Mouse (Mus musculus) spleen, adult 2 months (tissue): ENCODE measurements around the gene Ghrhr. TPM values are rescaled to one million over a fixed set of nuclear protein-coding genes. Genes with fewer than 3 reads are reported as not detected.

Experiments
- DNase-seq, 2 experiments: peaks; one replicate each; pipeline versions ENCODE4 v3.0.0 to v3.0.0-alpha.2; 2012 to 2021; ENCODE audit warnings: low spot score in 2 of 2, low read depth in 1 of 2
- H3K27ac ChIP-seq: fragments of 200-500 bp; 2 replicates; pipeline ENCODE4 v1.5.1; 2012; ENCODE audit warnings: low read length, inconsistent platforms; ENCODE audit not compliant: insufficient read depth
- H3K27me3 ChIP-seq: fragments of 200-500 bp; 2 replicates; pipeline ENCODE4 v1.6.1; 2012; ENCODE audit warnings: mild to moderate bottlenecking, moderate library complexity, low read length, inconsistent platforms; ENCODE audit not compliant: control insufficient read depth, insufficient read depth
- H3K36me3 ChIP-seq: fragments of 200-500 bp; 2 replicates; pipeline ENCODE4 v1.6.1; 2012; ENCODE audit warnings: mild to moderate bottlenecking, low read length, inconsistent platforms; ENCODE audit not compliant: control insufficient read depth, insufficient read depth
- H3K4me1 ChIP-seq: fragments of 200-500 bp; 2 replicates; pipeline ENCODE4 v1.6.1; 2011; ENCODE audit warnings: inconsistent platforms; ENCODE audit not compliant: control insufficient read depth, insufficient read depth, insufficient read length
- H3K4me3 ChIP-seq: fragments of 200-500 bp; 2 replicates; pipeline ENCODE4 v1.5.1; 2011; ENCODE audit warnings: mild to moderate bottlenecking, inconsistent platforms; ENCODE audit not compliant: insufficient read depth, insufficient read length; ENCODE audit errors: extremely low read depth
- CTCF ChIP-seq: fragments of 200-500 bp; IDR thresholded peaks from 2 replicates; pipeline ENCODE4 v1.5.1; 2011; ENCODE audit warnings: mild to moderate bottlenecking, inconsistent platforms; ENCODE audit not compliant: insufficient read depth, insufficient read length, insufficient replicate concordance; ENCODE audit errors: extremely low read depth
- POLR2A ChIP-seq: fragments of 200-500 bp; IDR thresholded peaks from 2 replicates; pipeline ENCODE4 v1.6.1; 2011; ENCODE audit warnings: low read depth, low read length, inconsistent platforms
- WGBS: fragments of 180-500 bp; shearing (Covaris S2); methylation state at CpG from one replicate; pipeline ENCODE4 v1.1.7; 2018; 5-methylcytosine and 5-hydroxymethylcytosine counted together
- polyA plus RNA-seq: library from polyadenylated mRNA; depleted of rRNA; stranded (reverse); fragments of >200 nt; gene quantifications from 2 replicates; pipeline ENCODE4 v1.2.3, GENCODE M21; 2012

The Ghrhr gene
- polyA plus RNA-seq, 1 experiment: not detected

GRCm38 (mm10) chr6:55353711-55354445 is 22.2 kb upstream of the Ghrhr start:
- Histone ChIP-seq H3K36me3 (no peaks in the 10 kb centered on the region), H3K4me3 (no peak overlapping the region), H3K4me1 (no peaks in the 10 kb centered on the region), H3K27me3 (no peaks in the 10 kb centered on the region), H3K27ac (no peak overlapping the region)
- DNase-seq: no peak
- TF ChIP-seq POLR2A (no peak), CTCF (no peak)
- WGBS: 86% methylated on average over 12 of the region's 12 CpGs

GRCm38 (mm10) chr6:55354456-55355117 is 21.5 kb upstream of the Ghrhr start:
- no peaks in the 10 kb centered on the region for H3K27me3 ChIP-seq
- no peaks in the 10 kb centered on the region for H3K4me1 ChIP-seq
- no peak overlapping the region for H3K27ac ChIP-seq
- no peaks in the 10 kb centered on the region for H3K36me3 ChIP-seq
- DNase-seq: no peak
- TF ChIP-seq POLR2A (no peak), CTCF (no peak)
- no peak overlapping the region for H3K4me3 ChIP-seq
- 90% methylated on average over 4 of the region's 4 CpGs for WGBS

DNA sequence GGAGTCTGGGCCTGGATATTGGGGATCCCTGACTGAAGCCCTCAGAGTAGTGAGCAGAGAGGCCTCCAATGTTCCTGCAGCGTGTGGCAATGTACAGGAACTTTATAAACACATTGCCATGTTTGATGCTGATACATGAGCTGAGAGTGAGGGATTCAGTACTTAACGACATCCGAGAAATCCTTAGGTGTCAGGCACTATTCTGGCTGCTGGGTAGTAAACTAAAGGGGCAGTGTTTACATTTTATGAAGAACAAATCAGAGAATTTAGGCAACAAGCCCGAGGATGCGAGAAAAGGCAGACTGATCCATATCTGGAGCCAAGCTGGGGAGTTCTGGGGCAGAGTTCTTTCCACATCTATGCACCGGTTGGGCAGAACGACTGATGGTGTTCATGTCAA is 20.5 kb upstream of the Ghrhr start:
- Histone ChIP-seq H3K27ac (no peak overlapping the region), H3K4me3 (no peak overlapping the region), H3K27me3 (no peaks in the 10 kb centered on the region), H3K36me3 (no peaks in the 10 kb centered on the region), H3K4me1 (no peaks in the 10 kb centered on the region)
- 82% methylated on average over 7 of the region's 7 CpGs for WGBS
- TF ChIP-seq CTCF (no peak), POLR2A (no peak)
- DNase-seq: no peak

- no peaks in the 10 kb centered on the region for H3K4me1 ChIP-seq
- H3K4me3 ChIP-seq: no peak overlapping the region
- 37% methylated on average over 5 of the region's 5 CpGs for WGBS
- DNase-seq: no peak
- H3K27me3 ChIP-seq: no peaks in the 10 kb centered on the region
- TF ChIP-seq POLR2A (no peak), CTCF (no peak)
- no peaks in the 10 kb centered on the region for H3K36me3 ChIP-seq
- H3K27ac ChIP-seq: no peak overlapping the region; the same call in 1 of the 2 replicates
Measured at GRCm38 (mm10) chr6:55356017-55356703, 19.9 kb upstream of the Ghrhr start.

DNA sequence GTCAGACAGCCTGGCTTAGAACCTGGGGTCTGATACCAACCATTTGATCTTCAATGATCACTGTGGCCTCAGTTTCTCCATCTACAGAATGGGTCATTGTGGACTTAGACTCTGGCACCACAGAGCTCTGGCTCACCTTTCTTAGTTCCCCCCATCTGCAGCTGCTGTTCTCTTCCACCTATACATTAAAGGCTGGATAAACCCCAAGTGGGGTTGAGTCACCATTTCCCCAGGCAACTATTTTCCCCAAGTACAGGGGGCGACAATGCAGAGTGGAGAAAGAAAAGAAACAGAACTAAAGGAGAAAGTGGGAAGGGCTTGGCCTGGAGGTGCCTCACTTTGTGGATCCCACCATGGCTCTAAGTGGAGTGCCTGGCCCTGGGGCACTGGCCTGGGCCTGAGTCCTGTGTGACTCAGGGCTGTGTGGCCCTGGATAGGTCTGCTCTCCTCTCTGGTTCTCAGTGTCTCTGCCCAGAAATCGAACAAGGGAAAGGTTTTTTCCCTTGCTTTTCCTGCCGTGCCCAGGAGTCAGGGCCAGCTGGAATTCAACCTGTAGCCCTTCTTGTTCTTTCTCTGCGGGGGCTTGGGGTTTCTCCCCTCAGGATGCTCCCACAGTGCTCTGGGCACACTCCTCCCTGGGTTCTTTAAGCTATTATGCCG is 19.0 kb upstream of the Ghrhr start:
- no peak for DNase-seq
- no peaks in the 10 kb centered on the region for H3K4me1 ChIP-seq

DNA sequence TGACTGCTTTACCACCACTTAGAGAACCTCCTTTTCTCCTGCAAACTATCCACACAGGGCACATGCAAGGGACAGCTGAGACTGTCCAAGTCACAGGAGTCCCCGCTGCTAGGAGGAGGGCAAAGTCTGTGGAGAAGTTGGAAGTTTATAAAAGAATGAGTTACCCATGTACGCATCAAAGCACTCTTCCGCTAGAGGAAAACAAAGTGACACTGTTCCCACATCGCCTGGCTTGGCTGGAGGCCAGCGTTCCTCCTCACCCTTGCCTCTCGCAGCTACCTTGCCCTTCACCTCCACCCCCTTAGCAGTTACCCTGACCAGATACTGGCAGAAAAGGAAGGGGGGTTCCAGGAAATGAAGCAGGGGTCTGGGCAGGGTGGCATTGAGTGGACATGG is 18.5 kb upstream of the Ghrhr start:
- TF ChIP-seq POLR2A (no peak), CTCF (no peak)
- Histone ChIP-seq H3K4me1 (no peaks in the 10 kb centered on the region), H3K36me3 (no peaks in the 10 kb centered on the region), H3K27ac (no peak overlapping the region; the same call in 1 of the 2 replicates), H3K4me3 (no peak overlapping the region), H3K27me3 (no peaks in the 10 kb centered on the region)
- no peak for DNase-seq
- WGBS: 72% methylated on average over 6 of the region's 6 CpGs

More for the DNA sequence above, 19.0 kb upstream of the Ghrhr start:
- Histone ChIP-seq H3K27ac (no peak overlapping the region; the same call in 1 of the 2 replicates), H3K27me3 (no peaks in the 10 kb centered on the region), H3K36me3 (no peaks in the 10 kb centered on the region), H3K4me3 (no peak overlapping the region)
- TF ChIP-seq POLR2A (no peak), CTCF (no peak)
- WGBS: 82% methylated on average over 5 of the region's 5 CpGs
